Mouse (Mus musculus) MEL-GATA-1-ER (cell line): ENCODE results near the gene Akt3.

ENCODE experiments used
- DNase-seq: peaks from one replicate; pipeline ENCODE4 v3.0.0-alpha.2; 2012; ENCODE audit warnings: low read depth; ENCODE audit errors: extremely low read depth

Gene Akt3

GRCm38 (mm10) chr1:177258034-177258342 is at the start of gene Akt3:
Gene Akt3, minus strand, starts transcription at chr1:177258203.
- DNase-seq: no peak

DNA sequence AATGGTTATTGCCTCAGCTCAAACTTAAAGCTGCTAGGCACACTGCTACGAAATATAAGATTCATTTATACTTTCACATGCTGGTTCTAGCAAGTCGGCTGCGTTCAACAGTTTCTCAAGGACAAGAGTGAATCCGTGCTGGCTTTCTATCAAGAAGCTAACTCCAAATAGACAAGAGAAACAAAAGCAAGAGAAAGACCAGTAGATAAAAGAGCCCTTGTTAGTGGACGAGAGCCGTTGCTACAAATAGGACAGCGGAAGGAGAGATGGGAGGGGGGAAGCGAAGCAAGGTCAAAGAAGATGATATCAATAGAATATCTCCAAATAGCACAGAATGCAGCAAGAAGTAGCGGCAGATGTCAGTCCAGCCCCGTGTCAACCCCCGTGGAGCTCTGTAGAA is 49.5 kb upstream of the Akt3 start:
- DNase-seq: no peak

GRCm38 (mm10) chr1:177298231-177298630 is 40.2 kb upstream of the Akt3 start:
- no peak for DNase-seq

- no peak for DNase-seq
These were observed 28.8 kb upstream of the Akt3 start for GRCm38 (mm10) chr1:177286764-177287163.

DNA sequence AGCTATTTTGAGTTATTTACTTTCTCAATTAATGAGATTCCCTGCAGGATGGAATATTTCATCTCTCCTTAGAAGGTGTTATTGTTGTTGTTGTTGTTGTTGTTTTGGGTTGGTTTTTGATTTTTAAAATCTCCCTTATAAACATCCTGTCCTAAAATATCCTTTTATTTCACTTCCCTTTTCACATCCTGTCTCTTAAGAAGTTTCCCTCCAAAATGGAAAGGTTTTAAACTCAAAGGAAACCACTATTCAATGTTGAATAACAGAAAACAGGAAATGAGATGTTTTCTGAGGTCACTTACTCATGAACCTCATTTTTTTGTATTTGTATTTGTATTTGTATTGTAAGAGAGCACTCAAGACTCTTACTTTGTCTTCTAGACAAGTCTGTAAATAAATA is 23.9 kb upstream of the Akt3 start:
- no peak for DNase-seq

- DNase-seq: no peak
These were observed 19.4 kb upstream of the Akt3 start for GRCm38 (mm10) chr1:177277361-177277760.

- DNase-seq: no peak
These were observed 9.6 kb upstream of the Akt3 start for GRCm38 (mm10) chr1:177267645-177268044.

DNA sequence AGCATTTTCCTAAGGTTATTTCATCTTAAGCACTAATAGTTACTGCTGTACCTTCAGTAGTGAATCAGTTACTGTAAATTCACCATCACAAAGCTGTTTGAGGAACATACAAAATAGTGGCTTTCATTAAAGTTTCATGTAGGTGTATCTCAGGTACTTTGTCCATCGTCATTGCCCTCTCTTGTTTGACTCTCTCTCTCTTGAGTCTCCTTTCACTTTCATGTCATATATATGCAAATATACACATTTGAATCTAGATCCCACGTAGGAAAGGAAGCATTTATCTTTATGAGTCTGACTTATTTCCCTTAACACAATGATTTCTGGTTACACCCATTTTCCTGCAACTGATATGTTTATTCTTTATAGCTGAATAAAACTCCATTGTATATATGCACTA is 4.9 kb upstream of the Akt3 start:
- DNase-seq: no peak

DNA sequence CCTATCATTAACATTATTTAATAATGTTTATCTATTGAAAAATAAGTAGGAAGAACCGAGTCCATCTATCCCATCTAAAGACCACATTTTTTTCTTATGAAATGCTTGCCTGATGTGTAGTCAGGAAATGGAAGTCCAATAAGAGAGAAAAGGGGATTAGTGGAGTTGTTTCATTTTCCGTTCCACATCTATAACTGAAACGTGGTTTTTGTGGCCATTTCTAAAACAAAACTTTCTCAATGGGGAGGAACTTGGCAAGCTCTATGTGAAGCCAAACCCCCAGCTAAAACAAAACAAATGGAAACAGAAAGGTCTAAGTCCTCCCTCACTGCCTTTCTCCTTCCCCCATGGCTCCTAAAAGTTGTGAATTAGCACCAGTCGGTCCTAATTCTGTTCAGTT is 2.8 kb upstream of the Akt3 start:
- DNase-seq: no peak

DNA sequence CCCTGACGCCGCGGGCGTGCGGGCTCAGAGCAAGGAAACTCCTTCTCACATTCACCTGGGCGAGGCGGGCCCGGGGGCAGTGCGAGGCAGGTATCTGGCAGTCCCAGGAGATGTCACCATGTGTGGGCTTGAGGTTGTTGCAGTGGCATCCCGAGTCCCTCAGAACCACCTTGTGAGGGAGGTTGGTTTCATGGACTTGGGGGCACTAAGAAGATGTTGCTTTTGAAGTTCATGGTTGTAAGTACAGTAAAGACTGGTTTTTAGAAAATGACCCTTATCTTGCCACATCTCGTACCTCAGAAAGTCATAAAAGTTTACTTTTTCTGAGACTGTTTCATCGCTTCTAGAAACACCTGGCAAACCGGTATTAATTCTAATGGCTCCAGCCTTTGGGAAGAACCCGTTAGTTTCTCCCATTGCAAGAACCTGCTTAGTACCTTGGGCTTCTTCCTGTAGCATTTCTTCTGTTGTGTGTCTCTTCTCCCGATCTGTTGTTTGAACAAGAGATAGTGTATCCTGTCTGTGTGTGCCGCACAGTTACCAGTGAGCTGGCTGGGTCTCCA is 1.1 kb upstream of the Akt3 start:
- no peak for DNase-seq

GRCm38 (mm10) chr1:177258343-177259037 is 487 bp upstream of the Akt3 start:
- peak; percentile 37 for DNase-seq

DNA sequence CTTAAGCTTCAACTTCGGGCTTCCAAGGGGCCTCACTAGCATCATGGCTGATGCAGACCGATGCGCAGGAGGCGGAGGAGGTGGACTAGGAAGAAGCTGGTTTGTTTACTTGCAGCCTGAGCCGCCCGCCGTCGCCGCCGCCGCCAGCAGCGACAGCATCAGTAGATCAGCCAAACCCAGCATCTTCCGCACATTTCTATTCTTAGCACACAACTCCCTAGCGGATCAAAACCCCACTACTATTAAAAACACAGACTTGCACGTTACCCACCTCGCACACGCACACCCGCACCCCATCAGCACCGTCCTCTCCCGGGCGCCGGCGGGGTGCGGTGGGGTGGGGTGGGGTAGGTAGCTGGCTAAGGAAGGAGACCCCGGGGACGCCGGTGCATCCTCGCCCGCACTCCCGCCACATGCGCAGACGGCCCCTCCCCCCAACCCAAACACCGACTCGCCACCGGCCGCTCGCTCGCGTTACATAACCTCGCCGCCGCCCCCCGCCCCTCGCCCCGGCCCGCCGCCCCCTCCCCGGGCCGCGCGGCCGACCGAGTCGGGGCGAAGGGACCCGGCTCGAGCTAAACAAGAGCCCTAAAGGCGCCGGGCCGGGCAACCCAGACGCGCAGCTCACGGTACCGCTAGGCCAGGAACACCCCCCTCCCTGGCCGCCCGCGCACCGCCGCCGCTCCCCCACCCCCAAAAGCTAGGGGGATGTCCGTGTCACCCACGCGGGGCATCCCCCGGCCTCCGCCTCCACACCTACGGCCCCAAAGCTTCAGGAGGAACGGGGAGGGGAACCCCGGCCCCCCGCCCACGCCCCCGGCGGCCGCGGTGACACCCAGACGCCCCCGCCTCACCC is 597 bp downstream of the Akt3 start:
- peak; percentile 43 for DNase-seq

GRCm38 (mm10) chr1:177248638-177249037 is 9.4 kb downstream of the Akt3 start:
- DNase-seq: no peak

DNA sequence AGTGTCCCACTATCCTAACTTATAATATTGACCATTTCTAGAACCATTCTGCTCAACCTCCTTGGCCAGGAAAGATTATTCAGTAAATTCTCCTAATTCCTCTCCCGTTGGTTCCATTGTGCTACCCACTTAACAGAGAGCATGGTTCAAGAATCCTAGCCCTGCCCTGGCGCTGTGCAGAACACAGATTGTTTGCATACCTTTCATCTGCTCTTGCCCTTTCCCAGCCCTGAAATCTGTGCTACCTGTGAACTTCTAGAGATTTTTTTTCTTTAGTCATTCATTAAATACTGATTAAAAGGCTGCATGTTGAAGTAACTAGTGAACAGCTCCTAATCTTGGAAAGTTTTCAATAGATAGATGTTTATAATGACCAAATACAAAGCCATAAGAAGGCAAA is 19.6 kb downstream of the Akt3 start:
- no peak for DNase-seq

- DNase-seq: peak; percentile 39
These were observed 21.3 kb downstream of the Akt3 start for GRCm38 (mm10) chr1:177236695-177237094.

GRCm38 (mm10) chr1:177236249-177236648 is 21.8 kb downstream of the Akt3 start:
- no peak for DNase-seq

DNA sequence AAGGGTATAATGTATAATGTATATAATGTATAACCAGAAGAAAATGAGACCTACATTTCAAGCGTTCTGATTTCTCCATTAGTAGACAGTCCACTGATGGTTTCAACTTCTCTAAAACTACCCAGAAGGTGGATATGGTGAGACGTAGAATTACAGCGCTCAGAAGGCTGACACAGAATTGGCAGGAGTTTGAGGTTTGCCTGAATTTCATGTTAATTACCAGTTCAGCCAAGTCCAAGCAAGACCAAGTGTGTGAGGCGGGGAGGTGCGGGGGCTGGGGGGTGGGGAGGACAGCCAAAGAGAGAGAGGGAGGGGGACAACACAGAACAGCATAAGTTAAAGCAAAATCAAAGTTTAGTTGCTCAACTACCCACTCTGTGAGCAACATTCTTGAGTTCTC is 23.5 kb downstream of the Akt3 start:
- no peak for DNase-seq

GRCm38 (mm10) chr1:177231122-177231521 is 26.9 kb downstream of the Akt3 start:
- DNase-seq: no peak

DNA sequence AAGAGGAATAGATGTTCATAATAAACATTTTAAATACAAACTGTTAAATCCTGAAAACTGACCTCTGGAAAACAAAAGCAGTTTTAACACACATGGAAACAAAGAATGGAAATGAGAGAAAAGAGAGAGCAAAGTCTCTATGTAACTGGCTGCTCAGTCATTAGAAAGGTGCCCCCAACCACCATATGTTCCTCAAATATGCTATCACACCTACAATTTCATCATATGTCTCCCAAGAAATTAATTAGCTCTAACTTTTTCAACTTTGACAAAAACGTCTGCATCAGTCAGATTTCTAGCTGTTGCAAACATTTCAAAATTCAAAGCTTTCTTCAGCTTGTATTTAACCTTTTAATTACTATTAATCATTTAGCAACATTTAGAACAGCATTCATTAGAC is 59.0 kb downstream of the Akt3 start:
- DNase-seq: no peak

- no peak for DNase-seq
These were observed 62.8 kb downstream of the Akt3 start for GRCm38 (mm10) chr1:177195224-177195623.

- no peak for DNase-seq
These were observed 63.7 kb downstream of the Akt3 start for GRCm38 (mm10) chr1:177194324-177194723.

GRCm38 (mm10) chr1:177191623-177192022 is 66.4 kb downstream of the Akt3 start:
- DNase-seq: no peak

GRCm38 (mm10) chr1:177190358-177190757 is 67.6 kb downstream of the Akt3 start:
- DNase-seq: no peak
